Mouse (Mus musculus): ENCODE data around the gene Slit3.

Gene Slit3

DNA sequence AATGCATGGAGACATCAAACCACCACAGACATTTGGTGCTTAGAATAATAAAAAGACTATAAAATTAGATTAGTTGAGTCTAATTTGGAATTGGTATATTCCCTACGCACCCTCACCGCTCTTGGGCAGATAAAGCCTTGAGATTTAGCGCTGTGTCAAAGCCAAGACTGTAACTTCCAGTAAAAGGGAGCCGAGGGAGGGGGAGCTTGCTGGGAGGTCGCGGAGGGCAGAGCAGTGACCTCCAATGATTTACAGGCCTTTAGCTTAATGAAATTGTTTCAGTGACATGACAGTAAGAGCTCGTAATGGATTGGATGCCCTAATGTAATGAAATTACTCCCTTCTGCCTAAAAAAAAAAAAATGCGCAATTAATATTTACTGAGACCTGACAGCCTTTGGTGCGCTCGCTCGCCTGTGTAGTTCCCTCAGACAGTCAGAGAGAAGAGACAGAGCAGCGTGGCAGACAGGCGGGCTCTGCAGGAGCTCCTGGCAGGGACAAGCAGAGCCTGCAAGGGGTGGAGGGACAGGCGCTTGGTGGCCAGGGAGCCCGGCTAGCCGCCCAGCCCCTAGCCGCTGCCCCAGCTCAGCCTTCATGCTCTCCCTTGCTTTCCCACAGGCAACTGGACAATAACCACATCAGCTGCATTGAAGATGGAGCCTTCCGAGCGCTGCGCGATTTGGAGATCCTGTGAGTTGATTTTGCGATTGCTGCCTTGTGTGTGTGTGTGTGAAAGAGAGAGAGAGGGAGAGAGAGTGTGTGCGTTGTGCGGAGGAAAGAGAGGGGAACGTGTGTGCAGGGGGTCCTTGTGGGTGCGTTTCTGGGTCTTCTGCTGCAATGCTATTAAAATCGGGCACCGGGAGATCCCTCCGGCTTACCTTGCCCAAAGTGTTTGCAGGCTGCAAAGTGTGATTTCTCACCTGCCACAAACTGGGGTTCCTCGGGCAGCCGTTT lies 423.4 kb downstream of the Slit3 start:
- peak; percentile 67 to 81 for DNase-seq

DNA sequence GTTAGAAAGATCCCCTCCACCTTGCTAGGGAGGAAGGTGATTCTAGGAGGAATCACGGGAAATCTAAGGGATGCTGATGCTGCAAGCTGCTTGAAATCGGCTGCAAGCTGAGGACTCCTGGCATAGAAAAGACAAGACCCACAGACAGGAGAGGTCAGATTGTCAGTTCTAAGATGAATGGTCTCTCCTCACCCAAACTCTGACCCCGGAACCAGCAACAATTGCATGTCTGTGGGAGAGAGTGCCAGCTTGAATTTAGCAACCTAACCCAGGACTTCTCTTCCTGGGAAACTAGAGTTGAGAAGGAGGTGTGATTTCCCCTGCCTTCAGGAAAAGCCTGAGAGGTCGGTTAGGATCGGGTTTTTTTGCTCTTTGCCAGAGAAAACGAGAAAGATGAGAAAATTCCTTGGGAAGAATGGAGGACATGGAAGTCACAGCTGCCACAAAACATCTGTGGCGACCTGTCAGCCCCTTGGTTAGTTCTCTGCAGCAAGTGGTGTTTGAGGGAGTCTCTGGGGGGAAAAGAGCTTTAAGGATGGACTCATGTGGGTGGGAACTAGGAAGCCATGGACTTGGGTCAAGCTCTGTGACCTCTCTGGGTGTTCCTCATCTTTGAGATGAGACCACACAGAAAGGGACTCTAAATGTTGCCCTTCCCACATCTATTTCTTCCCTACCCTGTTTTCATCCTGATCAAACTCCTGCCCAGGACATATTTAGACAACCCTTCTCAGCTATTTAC lies 425.2 kb downstream of the Slit3 start:
- DNase-seq, result no peak

DNA sequence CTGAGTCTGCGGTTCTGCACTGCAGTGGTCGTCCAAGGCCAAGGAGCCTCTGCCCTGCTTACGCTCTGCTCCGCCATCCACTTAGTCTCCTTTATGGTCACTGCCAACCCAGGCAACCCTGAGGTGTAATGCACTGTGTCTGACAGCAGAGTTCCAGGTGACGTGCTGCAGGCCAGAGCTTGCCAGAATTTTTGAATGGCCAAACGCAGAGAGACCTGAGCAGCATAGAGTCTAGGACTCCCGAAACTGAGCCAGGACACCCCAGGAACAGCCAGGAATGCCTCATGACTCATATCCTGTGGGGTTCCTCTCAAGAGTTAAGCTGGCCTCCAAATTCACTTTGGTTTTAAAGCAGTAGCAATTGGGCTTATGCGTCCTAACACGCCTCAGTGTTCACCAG lies 429.0 kb downstream of the Slit3 start:
- DNase-seq, result peak in 1 of 2 experiments; percentile 26

DNA sequence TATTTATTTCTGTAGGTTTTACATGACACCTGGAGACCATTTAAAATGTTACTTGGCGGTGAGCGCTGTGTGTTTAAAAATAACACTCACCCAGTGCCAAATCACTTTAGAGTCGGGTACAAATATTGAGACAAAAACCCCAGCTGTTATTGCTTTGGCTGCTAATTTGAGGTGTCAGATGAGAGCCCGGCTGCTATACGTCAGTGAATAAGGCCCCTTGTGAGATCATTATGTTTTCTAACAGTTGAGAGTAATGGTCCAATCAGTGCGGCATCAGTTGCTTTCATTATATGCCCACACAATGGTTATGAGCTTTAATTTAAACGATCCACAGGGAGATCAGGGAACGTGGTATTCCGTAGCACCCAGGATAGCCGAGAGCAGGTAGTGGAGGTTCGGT lies 435.2 kb downstream of the Slit3 start:
- DNase-seq, result no peak

DNA sequence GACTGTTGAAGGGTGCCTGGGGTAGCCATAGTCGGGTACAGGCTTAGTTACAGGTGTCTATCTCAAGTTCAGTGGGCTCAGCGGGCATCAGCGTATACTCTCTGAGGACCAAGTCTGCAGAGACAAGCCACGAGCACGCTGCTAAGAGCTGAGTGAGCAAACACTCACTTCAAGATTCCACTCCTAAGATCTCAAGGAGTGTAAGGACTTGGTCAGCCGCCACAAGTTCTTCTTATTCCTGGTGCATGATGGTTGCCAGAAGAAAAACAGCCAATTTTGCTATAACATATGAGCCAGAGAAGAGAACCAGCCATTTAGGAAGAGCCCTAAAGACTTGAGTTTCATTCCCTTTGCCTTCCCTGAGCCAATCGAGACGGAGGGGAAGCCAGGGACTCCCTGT lies 436.5 kb downstream of the Slit3 start:
- no peak for DNase-seq

DNA sequence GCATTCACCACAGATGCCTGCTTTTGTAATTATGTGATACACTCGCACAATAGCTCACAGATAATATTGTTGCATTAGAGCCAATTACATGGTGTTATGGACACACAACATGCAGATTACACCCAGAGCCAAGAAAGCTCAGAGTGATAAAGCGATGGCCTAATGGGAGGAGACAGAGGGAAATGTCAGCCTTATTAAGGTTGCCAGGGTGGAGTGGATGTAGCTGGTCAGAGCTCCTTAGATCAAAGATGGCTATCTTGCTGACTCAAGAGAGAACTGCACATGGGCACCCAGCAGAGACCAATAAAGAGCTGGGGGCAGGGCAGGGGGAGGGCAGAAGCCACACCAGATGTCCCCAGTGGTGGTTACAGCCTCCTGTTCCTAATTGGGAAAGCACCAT lies 437.3 kb downstream of the Slit3 start:
- no peak for DNase-seq

DNA sequence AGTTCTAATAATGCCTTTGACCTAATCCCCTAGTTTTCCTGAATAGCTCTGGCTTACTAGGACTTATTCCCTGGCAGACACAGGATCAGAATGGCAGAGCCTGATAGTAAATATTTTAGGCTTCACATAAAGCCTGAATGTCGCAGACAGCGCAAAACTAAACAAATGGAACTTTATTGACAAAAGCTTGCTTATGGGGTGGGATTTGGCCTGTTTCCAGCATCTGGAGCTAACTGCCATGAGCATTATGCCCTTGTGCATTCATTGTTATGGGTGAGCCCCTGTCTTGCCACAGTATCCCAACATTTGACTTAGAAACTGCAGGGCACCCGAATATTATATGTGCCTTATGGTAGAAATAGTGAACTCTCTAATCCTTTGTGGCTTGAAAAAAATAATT lies 438.4 kb downstream of the Slit3 start:
- DNase-seq, result no peak

DNA sequence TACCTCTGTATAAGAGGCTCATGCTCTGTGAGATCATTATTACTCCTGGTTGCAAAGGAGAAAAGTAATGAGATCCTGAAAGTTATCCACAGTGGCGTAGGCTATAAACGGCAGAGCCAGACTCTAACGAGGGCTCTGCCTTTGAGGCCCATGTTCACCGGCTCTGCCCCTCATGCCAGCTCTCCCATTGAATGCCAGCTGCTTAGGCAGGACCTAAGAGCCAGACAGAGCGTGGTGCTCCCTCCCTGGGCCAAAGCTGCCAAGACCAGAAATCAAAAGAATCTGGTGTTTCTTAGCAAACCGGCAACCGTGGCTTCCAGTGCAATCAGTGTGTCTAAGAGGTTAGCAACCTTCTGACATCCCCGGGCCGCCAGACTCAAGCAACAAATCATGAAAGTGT lies 440.7 kb downstream of the Slit3 start:
- peak; percentile 83 to 90 for DNase-seq

DNA sequence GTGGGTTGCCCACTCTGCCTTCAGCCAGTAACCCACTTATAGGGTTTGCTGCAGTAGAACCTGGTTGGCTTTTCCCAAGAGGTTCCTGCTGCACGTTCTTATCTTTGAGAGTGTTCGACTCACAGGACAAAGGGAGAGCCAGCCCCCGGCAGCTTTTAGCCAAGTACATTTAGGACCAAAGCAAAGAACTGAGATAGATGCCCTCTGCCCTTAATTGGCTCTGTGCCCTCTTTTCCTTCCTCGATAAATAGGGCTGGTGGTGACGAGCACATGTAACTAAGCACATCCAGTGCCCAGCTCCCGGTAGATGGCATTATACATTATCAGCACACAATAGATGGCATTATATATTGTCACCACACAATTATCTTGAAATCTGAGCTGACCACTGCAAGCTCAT lies 444.3 kb downstream of the Slit3 start:
- DNase-seq, result no peak

DNA sequence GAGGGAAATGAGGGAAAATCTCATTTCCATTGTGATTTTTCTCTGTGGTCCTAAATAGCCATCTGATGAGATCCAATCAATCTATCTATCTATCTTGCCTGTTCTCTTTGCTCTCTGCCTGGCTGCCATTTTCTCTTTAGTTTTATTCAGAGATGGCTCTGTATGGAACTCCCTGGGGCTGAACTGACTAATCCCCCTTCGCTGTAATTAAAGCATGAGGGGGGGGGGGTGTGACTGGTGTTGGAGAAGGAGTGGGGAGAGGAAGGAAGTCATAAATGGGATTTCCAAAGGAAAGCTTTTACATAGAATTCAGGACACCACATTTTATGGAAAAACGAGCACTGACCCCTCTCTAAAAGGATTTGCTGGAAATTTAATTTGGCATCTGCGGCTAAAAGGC lies 445.7 kb downstream of the Slit3 start:
- DNase-seq, result no peak

DNA sequence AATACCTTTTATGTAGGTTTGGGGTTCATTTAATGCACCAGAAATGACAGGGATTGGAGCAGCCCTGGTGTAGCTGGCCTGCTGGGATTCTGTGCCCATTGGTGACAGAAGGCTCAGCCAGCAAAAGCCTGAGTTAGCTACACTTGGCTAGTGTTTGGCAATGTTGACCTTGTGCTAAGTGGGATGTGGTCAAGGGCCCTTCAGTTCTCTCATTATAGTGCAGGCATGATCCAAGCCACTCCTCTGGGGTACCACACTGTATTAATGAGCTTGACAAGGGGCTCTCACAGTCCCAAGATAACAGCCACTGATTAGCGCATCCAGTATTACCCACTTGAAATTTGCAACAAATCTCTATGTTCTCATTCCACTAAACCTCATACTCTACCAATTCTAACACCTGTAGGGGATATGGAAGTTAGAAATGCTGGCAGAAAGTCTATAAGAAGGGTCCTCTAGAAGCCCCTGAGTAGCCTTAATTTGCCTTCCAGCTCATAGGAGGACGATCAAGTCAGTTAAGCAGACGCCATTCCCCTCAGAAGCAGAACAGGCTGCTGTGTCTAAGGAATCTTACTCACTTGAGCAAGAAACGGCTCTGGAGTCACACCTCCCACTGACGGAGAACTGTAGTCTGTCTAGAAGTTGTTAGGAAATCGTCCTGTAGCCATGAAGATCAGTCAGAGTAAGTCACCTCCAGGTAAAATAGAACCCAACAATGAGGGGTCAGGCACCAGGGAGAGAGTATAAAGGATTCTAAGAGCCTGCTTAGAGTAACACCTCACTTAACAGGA lies 448.3 kb downstream of the Slit3 start:
- no peak for DNase-seq

DNA sequence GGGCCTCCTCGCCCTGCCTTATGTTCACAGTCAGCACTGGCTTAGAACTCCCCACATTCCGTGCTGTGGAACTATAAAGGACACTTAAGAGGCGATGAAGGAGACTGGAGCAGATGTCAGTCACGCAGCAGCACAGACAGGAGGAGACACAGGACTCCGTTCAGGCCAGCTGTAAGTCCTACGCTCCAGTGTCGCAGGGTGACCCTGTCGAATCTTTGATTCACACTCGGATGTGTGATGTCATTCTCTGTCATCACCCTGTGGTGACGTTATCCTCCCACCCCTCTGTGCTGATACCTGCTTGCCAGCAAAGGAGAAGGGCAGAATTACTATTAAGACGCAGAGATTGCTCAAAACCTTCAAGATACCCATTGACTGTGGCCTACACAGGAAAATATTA lies 448.9 kb downstream of the Slit3 start:
- no peak for DNase-seq

DNA sequence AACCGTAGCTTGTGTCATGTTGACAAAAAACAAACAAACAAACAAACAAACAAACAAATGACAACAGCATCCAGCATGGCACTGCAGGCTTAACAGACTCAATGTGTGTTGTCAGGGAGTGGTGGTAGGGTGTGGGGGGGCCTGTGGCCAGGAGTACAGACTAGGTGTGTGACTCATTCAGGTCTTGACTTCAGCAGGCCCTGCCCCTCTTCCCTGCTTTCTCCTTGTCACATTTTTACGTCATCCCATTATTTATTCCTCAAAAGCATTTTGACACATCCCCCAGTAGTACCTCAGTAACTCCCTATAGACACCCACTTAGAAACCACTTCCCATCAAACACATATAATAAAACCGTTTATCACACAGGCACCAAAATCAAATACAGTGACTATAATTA lies 450.9 kb downstream of the Slit3 start:
- no peak for DNase-seq

DNA sequence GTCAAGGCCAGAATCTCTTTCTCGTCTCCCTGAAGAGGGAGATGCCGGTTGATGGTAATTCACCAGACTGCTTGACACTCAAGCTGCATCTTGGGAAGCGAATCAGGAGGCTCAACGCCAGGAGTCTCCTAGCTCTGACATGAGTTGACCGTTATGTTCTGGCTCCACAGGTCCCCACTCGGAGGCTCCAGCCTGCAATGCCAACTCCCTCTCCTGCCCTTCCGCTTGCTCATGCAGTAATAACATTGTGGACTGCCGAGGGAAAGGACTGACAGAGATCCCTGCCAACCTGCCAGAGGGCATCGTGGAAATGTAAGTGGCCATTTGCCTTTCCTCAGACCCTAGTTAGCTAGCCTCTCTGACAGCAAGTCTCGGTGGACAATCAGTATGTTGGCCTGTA lies 457.8 kb downstream of the Slit3 start:
- peak; percentile 58 to 65 for DNase-seq

DNA sequence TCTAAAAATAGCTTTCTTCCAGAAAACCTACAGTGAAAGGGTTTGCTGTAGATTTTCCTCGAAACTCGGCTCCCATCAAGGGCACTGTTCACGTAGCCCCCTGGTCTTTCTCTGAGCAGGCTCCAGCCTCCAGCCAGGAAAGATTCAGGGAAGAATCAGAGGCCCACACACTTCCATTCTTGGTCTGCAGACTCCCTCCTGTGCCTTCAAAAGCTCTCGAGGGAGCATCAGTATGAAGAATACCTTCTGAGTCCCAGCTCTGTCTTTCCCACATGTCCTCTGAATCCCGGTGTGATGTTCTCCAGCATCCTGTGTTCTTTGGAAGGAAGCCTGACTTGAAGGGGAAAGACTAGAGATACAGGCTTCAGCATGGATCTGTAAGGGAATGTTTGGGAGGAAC lies 461.6 kb downstream of the Slit3 start:
- DNase-seq, result no peak

DNA sequence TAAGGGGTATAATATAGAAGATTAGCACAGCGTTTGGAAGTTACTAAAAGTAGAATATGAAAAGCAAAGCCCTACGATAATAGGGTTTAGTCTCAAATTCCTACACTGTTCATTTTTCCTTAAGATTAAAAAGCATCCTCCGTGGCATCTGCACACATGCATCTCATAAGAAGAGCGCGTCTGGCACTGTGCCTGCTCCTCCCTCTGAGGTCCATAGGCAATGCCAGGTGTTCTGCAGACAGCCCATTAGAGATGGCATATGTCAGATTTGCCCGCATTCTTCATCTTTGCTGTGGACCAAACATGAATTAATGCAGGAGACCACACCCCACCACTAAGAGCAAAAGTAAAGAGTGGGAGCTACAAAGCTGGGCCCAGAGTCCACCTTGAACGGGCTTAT lies 462.6 kb downstream of the Slit3 start:
- DNase-seq, result peak; percentile 47 to 61

DNA sequence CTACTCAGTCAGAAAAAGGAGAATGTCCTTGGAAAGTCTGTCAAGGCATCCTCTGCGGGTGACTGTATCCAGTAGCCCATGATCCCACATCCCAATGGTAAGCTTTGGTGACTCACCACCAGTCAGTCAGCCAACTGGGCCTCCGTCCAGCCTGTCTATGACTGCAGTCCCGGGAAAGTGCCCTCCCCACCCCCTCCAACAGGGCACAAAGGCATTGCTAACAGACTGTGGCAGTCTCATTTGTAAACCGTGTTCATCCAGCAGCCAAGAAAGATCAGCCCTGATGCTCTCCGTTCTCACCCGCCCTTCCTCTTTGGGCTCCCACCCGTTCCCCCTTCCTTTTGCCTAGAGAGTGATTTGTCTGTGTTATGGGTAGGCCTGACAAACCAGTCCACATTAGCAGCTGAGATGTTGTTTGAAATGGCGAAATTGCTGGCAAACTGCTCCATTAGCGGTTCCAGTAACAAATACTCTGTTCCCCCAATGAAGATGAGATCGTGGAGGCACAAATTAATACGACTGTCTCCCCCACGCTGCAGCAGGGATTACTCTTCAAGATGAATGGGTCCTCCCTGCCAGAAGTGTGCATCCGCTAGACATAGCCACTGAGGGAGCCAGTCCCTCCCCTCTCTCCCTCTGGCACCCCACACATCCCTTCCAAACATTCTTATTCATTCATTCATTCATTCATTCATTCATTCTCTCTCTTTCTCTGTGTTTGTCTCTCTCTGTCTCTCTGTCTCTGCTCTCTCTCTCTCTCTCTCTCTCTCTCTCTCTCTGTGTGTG lies 466.3 kb downstream of the Slit3 start:
- peak; percentile 99 for DNase-seq

DNA sequence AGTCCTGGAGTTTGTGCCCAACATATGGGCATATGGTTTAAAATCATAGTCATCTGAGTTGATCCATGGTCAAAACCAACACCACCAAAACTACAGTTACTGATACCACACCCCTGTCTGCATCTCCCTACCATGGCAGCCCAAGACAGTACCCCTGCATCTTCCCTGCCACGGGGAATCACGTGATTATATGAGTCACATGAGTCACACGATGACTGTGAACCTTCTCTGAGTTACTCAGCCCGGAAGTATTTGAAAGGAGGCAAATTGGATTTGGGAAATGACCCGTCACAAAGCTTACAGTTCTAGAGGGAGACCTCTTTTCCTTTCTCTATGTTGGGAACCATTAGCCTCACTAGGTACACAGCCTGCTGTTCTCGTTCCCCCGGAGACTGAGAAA lies 468.9 kb downstream of the Slit3 start:
- DNase-seq, result no peak

DNA sequence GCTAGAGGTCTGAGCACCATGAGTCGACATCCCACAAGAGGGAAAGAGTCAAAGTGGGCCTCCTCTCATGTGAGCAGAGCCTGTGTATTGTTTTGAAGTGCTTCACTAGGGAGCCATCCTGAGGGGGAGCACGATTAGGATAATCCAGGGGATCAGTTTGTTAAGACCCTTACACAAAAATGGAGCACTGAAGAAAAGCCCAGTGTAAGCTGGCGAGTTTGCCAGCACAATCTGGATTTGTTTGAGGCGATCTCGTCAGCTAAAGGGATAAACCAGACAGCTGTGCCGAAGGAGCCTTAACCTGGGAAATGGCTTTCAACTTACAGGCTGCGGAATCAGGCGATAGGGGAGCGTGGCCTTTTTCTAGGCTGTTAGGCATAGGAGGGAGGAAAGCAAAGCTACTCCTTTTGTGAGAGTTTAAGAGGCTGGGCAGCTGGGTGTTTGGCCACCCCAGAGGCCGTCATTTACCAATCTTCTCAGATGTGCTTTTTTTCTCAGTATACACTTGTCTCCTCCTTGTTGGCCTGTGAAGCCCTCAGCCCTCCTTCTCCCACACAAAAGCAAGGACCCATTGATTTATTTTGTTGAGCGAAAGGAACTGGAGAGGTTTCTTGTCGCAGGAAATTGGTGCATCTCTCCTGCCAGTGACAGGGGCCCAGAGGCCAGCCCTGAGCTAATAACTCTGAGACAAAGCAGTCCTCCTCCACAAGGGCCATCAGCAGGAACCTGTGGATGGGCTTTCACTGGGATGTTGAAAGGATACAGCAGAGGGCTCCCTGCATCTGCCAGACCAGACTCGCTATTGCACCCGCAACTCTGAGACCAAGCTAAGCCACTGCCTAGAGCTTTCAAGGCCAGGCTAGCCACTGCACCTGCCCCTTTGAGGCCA lies 472.4 kb downstream of the Slit3 start:
- DNase-seq, result no peak

DNA sequence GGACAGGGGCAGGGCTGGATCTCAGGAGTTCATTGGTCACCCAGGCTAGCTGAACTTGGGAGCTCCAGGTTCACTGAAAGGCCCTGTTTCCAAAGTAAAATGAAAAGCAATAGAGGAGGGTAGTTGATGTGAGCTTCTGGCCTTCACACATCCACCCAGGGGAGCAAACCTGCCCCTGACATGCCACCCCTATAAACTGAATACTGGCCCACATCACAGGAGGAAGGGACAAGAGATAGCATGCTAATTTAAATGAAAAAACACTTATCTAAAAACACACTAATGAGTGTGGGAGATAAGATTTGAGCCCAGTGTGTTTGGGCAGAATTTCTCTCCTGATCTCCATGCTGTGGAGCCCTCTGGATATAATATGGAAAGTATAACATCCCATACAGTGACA lies 475.0 kb downstream of the Slit3 start:
- DNase-seq, result no peak

DNA sequence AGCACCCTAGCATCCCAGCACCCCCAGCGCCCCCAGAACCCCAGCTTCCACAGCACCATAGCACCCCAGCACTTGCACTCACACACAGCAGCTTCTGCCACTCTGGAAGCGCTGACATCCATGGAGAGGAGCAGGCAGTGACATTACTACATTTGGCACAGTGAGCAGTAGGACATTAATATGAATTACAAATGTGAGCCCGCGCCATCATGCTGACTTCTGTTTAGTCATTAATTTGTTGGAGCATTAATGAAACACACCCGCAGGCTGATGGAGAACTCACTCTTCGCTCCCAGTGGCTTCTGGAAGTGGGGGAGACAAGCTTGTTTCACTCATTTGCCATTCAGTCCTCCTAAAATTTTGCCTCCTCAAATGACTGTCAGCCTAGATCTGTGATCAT lies 476.9 kb downstream of the Slit3 start:
- DNase-seq, result peak; percentile 31 to 35
